Mouse (Mus musculus): ENCODE measurements around the gene Sorl1.

Sorl1 gene

GRCm38 (mm10) chr9:42123713-42124576, at the start of gene Sorl1:
Gene Sorl1, minus strand, starts transcription at chr9:42124297.
- peak; percentile 42 for DNase-seq (ENCODE audit: low spot score)

DNA sequence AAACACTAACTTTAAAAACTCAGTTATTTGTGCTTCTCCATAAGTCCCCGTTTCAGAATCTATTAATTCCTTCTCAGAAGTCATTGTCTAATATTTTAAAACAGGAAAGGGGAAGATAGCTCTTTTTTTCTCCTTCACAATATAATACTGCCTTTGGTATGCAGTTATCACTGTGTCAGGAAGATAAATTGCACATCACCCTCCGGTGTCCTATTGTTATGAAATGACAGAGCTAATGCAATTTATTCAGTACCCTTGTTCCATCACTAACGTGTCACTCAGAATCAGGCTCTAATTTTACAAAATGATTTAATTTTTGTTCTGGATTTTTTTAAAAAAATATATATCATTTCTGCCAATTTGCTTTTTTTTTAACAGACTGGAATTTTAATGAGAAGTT, 49.7 kb upstream of the Sorl1 start:
- no peak for DNase-seq (ENCODE audit: low spot score)

- DNase-seq (ENCODE audit: low spot score) = no peak
Measured at GRCm38 (mm10) chr9:42169491-42169890, 45.4 kb upstream of the Sorl1 start.

GRCm38 (mm10) chr9:42169025-42169424, 44.9 kb upstream of the Sorl1 start:
- DNase-seq (ENCODE audit: low spot score) = no peak

GRCm38 (mm10) chr9:42164930-42165329, 40.8 kb upstream of the Sorl1 start:
- no peak for DNase-seq (ENCODE audit: low spot score)

DNA sequence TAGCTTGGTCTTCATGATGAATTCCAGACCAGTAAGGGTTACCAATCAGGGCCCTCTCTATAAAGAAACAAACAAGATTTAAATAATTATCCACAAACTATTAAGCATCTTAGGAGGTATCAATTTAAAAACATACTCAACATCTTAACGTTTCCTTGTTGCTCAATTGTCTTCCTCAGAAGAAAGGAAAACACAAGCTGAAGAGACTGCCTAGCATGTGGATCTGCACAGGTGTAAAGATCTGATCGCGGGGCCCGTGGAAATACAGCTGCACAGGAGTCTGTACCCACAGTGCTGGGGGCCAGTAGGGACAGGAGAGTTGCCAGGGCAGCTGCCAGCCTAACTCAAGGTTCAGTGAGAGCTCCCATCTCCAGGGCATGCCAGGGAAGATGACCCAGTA, 38.9 kb upstream of the Sorl1 start:
- no peak for DNase-seq (ENCODE audit: low spot score)

DNA sequence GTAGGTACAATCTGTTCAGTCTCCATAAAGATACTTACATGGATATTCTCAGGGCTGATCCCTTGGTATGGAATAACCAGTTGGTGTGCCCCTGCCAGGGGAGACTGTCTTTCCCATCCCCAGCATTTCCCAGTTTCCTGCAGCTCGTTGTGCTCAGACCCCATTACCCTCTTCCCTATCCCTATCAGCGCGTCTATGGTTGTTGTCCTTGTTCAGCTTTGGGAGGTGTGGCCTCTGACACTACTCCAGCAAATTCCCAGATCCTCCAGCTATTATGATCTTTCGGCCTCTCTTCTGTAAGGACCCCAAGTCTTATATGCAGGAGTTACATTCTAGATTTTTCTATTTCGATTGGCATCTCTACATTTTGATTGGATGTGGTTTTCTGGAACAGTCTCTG, 35.3 kb upstream of the Sorl1 start:
- no peak for DNase-seq (ENCODE audit: low spot score)

DNA sequence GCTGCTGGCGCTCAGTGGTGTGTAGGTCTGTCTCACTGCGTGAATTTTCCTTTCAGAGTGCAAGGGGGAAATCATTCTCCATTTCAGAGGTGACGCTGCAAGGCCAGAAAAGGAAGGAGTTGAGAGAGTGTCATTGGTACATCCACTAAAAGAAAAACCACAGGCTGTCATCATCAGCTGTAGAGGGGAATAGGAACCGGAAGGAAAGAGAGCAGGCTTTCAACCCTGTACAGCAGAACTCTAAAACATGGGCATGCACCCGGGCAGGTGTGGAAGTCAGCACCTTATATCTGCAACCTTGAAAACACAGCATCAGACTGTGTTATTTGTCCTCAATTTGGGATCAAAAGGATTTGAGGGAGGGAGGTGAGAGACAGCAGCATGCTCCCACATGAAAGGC, 34.6 kb upstream of the Sorl1 start:
- DNase-seq (ENCODE audit: low spot score) = no peak

- no peak for DNase-seq (ENCODE audit: low spot score)
Measured at GRCm38 (mm10) chr9:42157981-42158380, 33.9 kb upstream of the Sorl1 start.

GRCm38 (mm10) chr9:42156566-42156965, 32.5 kb upstream of the Sorl1 start:
- no peak for DNase-seq (ENCODE audit: low spot score)

DNA sequence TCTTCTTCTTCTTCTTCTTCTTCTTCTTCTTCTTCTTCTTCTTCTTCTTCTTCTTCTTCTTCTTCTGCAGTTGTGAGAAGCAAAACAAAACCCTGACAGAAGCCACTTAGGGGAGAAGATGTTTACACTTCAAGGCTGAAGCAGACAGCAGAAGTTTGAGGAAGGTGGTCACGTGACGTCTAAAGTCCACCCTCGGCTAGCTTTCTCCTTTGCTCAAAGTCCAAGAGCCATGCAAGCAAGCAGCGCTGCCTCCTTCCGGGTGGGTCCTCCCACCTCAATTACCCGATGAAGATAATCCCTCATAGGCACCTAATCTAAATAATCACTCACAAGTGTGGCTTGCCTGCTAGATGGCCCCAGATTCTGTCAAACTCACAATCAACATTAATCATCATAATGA, 30.6 kb upstream of the Sorl1 start:
- DNase-seq (ENCODE audit: low spot score) = no peak

GRCm38 (mm10) chr9:42148816-42149215, 24.7 kb upstream of the Sorl1 start:
- no peak for DNase-seq (ENCODE audit: low spot score)

DNA sequence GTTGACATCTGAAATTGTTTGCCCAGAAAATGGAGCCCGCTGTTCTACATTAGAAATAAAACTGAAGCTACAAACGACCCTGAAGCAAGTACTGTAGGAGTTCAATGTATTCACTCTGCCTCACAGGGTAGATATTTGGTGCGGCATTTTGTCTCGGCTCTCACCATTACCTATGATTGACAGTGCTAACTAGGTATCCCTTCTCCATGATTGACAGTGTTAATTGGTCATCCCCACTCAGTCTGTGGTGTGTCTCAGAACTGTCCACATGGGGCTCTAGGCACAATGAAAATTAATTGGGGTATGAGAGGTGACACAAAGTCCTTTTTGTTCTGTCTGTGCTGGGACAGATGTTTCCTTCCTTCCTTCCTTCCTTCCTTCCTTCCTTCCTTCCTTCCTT, 23.9 kb upstream of the Sorl1 start:
- no peak for DNase-seq (ENCODE audit: low spot score)

GRCm38 (mm10) chr9:42146463-42146862, 22.4 kb upstream of the Sorl1 start:
- DNase-seq (ENCODE audit: low spot score) = no peak

DNA sequence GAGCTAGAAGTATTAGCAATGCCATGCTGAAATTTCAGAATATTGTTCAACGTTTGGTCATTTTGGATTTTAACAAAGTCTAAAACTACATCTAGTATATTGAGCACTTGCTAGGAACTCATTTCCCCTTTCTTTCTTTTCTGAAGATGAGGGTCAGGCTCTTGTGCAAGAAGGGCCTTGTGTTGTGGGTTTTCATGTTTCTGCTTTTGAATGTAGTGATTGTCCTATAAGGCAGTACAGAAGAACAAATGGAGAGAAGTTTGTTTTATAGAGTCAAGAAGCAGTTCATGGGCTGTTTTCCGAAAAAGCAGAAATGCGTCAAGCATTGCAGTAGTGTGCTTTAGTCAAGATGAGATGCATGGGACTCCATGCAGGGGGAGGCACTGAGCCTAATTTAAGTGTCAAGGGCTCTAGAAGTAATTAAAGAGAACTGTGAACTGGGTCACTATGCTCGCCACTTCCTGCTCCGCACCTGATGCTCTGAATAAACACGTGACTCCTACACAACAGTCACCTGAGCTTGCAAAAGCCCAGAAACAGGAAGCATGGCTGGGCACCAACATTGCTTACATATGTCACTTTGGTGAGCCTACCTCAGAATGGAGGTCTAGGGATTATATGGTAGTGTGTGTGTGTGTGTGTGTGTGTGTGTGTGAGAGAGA, 17.6 kb upstream of the Sorl1 start:
- no peak for DNase-seq (ENCODE audit: low spot score)

DNA sequence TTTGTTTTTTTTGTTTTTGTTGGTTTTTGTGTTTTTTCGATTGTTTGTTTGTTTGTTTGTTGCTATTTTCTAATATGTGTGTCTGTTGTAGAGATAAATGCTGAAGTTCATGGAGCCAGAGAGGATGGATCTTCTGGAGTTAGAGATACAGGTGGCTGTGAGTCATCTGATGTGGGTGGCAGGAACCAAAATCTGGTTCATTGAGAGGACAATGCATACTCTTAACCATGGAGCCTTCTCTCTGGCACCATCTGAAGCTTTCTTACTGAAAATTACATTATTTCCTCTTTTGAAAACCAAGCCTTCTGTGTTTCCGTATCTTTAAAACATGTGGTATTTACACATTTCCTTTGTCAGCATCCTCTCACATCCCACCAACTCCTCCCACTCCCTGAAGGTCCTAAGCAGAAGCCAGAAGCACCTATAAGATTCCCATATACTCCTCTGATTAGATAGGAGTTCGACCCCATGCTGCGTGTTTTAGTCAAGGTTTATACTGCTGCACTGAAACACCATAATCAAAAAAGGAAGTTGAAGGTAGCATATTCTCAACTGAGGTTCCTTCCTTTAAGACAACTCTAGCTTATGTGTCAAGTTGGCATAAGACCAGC, 14.3 kb upstream of the Sorl1 start:
- DNase-seq (ENCODE audit: low spot score) = no peak

DNA sequence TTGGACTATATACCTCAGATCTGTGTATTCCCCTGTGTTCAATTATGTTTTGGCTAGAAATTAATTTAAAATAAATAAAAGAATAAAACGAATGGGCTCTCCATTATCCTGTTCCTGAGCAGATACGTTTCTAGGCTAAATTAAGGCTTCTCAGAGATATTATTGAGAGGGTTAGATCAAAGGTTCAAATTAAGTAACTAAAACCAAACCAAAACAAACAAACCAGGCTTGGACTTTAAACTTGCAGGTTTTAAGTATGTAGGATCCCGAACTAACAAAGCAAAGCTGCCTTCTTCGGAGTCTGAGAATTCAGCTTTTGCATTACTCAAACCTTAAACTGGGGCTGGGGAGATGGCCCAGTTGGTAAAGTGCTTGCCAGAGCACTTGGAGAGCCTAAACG, 13.5 kb upstream of the Sorl1 start:
- DNase-seq (ENCODE audit: low spot score) = no peak

DNA sequence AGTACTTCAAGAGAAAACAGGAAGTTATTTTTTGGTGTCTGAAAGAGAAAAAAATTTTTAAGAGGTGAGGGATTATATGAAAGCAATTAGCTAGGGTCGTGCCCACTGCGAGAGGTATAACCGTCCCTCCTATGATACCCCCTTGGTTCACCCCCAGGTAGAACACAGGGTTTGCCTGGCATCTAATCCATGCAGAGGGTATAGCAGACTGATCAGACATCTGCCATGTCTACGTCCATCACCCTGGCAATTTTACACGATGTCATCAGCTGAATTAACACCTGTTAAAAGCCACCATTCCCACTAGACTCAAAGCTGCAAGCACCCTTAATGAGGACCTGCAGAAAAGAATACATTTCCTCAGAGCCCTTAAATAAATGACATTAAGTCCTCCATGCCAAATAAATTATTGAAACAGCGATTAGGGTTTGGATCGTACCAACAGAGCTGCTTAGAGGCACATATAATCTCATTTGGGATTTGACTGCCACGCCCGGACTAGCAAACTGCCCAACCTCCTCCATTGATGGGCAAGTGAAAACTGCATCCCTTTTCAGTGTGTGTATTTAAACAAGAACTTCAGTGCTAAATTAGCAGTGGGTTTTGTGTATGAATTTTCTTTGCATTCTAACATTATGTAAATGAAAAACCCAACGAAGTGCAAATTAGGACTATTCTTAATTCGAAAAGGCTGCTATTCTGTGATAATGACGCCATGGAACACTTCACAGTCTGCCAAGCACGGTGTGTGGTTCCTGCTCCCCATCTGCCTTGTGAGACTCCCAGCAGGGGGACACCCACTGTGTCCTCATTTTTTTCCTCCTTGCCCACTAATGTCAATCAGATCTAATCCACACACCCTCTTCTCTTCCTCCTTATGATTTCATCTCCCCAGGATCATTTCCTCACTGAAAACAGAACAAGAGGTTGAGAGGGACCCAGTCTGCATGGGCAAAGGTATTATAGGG, 7.0 kb upstream of the Sorl1 start:
- no peak for DNase-seq (ENCODE audit: low spot score)

GRCm38 (mm10) chr9:42127983-42128382, 3.9 kb upstream of the Sorl1 start:
- DNase-seq (ENCODE audit: low spot score) = no peak

- DNase-seq (ENCODE audit: low spot score) = no peak
Measured at GRCm38 (mm10) chr9:42125262-42125982, 1.3 kb upstream of the Sorl1 start.

- no peak for DNase-seq (ENCODE audit: low spot score)
Measured at GRCm38 (mm10) chr9:42123204-42123603, 893 bp downstream of the Sorl1 start.
